Mouse (Mus musculus) layer of hippocampus, adult 8-10 months (tissue): ENCODE measurements around the gene Cd86. TPM values are rescaled to one million over a fixed set of nuclear protein-coding genes. Genes with fewer than 3 reads are reported as not detected.

Experiments
- DNase-seq, 2 experiments: peaks; one replicate each; pipeline ENCODE4 v3.0.0; 2022; ENCODE audit warnings: low spot score in 2 of 2
- total RNA-seq, 4 experiments: library from RNA; stranded (reverse); gene quantifications; 2 replicates each; pipeline ENCODE4 v1.2.4; 2022

Cd86 gene
- total RNA-seq: 1 to 10 TPM; 1.0 to 8.2 (median 3.7) TPM

DNA sequence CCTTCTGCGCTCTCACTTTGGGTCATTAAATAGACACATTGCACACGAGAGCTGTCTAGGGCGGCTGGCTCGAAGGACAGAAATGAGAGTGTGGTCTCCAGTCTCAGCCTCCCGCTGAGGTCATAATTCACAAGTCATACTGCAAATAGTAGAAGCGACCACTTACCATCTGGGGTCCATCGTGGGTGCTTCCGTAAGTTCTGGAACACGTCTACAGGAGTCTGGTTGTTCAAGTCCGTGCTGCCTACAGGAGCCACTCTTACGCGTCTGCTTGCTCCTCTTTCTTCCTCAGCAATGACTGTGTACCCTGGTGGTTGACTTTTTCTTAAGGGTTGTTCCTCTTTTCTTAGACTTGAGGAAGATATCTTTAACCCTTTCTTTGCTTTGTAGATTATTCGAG is at the start of gene Cd86:
Cd86 (minus strand) TSS at position 300 of the 400 bp plus-strand sequence.
- DNase-seq: no peak

DNA sequence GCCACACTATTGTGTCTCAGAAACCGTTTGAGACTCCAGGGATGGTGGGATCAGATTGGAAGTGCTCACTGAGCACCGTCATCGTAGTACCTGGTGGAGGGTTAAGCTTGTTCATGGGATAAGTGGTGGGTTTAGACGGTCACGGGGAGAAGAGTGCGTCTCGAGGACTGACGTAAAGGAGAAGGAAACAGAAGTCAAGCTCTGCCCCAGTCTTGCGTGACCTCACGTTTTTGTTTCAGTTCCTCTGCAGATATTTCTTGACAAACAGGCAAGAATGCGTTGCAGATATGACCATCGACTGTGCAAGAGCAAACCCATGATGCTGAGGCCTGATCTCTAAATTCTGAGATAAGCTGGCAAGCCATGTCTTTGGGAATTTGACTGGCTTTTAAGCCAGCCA is 45.9 kb upstream of the Cd86 start:
- DNase-seq: no peak

DNA sequence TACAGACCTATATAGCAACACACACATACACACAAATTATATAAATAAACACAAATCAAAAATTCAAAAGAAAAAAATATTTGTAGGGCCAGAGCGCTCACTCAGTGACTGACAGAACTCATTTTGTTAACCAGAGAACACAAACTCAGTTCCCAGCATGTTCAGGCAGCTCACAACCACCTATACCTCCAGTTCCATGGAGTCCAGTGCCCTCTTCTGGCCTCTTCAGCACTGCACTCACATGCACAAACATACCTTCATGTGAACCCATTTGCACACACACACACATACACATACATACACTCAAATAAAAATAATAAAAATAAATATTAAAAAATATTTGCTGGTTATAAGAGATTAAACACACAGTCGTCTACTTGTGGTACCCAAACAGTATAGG is 44.9 kb upstream of the Cd86 start:
- DNase-seq: no peak

DNA sequence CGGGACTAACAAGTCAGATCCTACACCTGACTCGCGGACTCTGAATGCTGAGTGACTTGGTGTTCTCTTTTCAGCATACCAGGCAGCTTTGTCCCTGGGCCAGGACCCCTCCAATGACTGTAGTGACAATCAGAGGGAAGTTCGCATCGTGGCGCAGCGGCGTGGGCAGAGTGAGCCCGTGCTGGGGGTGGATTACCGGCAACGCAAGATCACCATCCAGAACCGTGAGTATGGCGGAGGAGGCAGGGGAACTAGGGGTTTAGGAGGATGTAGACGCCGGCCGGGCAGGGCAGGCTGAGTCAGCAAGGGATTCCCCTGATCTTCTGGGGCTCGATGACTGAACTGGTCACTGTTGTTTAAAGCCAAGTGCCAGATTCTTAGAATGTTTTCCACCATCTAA is 43.5 kb upstream of the Cd86 start:
- no peak for DNase-seq

DNA sequence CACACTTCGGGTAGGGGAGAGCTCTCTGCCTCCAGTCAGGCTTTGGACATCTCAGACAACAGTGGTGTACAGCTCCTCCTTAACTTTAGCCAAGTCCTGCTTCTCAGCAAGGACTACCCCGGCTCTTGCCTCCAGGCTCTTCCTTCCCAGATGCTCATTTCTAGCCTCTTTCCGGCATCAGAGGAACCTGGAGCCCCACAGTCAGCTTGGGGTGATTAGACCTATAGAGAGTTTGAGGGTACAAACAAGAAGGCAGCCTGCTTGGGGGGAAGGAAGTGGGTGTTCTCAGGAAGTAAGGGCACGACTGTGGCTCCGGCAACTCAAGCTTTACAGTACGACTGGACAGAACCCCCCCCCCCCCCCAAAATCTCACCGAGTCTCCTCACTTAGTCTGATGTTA is 42.9 kb upstream of the Cd86 start:
- no peak for DNase-seq

DNA sequence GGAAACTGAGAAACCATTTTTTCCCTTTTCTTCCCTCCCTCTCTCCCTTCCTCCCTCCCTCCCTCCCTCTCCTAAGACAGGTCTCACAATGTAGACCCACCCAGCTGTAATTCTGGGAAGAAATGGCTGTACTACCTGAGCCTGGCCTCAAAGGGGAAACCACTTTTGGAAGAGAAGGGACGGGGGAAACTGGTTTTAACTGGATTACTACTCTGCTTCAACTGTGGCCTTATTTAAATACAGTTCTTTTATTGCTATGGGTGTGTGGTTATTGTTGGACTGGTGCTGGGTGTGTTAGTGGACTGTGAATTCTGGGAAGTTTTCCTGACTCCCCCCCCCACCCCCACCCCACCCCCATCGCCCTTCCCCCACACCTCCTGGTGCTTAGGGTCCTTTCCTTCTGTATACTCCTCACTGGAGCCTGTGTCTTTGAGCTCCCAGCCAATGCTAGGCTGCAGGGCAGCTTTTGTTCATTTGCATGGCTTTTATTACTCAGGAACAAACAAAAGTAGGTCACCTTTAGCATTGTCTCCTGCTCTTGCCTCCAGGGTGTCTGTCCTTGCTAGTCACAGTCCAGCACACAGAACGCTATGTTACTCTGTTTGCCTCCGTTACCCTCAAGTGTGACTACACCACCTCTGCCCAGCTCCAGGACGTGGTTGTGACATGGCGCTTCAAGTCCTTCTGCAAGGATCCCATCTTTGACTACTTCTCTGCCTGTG is 42.0 kb upstream of the Cd86 start:
- no peak for DNase-seq

DNA sequence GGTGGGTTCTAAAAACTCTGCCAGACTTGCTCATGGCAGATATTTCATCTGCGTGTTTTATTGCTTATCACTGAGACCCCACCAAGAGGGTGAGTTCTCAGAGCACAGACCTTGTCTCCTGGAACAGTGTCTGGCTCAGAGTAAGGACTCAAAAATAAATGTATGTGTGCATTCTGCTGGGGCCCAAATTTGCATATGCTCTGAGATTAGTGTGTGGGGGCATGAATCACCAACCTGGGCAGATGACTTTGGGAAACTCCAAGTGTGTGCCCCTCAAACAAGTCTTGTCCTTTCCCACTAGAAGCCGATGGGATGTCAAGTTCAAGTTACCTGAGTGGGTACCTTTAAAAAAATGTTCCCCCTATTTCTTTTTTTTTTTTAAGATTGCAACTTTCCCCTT is 34.6 kb upstream of the Cd86 start:
- DNase-seq: no peak

DNA sequence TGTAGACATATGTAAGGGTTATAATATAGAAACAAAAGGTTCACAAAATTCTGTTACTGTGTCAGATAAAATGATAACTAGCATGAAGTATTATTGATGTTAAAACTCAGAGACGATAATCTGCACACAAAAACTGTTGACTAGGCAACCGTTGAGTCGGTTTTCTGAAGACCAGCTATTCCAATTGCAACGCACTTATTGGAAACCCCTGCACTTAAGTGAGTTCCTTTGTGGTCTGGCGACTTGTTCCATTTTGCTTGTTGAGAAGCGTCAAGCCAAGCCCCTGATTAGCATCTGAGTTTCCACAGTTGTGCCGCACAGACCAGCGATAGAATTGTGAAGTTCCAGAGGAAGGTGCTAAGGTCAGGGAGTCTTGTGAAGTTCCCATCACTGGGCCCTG is 31.4 kb upstream of the Cd86 start:
- DNase-seq: no peak

DNA sequence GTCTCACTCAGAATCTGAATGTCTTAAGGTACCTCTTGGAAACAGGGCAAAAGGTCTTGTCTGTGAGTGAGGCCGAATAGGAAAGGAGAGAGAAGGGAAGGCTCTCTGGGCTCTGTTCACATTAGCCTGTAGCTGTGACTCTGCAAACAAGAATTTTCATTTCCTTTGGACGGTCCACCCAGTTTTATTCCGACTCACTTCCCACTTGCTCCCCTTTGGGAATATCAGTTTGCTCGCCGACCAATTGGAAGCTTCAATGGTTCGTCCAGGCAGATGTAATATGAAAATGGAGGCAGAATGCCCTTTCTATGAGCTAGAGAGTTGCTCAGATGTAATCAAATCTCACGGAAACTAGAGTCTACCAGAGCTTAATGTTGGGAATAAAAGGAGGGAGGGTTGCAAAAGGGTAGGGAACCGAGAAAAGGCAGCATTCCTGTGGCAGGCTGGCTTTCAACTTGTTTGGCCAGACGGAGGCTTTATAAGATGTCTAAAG is 29.0 kb upstream of the Cd86 start:
- DNase-seq: no peak

DNA sequence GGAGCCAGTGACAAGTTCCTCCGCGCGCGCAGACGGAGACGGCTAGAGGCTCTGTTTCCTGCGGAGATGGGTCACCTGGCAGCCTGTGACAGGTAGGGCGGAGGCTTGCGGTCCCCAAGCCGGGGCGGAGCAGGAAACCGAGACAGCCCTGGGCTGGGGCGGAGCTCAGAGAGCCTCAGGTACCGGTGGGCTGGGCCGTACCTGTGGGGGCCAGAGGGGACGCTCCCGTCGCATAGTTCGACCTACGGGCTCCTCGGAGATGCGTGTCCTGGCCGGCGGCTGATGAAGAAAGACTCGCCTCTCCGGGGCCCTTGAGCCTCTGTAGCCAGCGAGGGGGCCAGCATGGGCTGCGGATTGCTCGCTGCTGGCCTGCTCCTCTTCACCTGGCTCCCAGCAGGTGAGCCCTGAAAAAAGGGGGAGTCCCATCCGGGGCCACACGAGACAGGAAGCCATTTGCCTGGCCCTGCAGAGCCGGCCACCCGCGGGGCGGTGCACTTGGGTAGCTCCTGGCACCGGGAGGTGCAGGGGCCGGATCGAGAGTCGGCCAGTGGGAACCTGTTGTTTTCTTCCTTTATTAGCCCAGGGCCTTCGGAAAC is 28.0 kb upstream of the Cd86 start, which contains the start of gene Ildr1:
Ildr1 (plus strand) TSS at position 161 of the 596 bp plus-strand sequence.
- DNase-seq: no peak

DNA sequence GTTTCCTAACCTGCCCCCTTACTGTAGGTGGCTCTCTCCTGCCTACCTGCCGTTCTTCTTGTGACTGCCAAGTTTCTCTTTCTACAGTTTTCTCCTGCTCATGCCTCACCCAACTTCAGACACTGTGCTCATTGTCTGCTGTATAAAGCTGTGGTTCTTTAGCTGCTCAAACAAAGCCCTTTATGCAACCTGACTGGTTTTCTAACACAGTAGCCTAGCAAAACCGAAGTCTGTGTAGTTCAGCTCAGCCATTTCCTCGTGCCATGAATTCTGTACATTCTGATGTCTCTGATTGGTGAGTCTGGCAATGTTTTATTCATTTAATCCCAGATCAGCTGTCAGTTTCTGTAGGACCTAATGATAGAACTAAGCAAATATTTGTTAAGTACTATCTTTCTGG is 25.6 kb upstream of the Cd86 start:
- DNase-seq: no peak

DNA sequence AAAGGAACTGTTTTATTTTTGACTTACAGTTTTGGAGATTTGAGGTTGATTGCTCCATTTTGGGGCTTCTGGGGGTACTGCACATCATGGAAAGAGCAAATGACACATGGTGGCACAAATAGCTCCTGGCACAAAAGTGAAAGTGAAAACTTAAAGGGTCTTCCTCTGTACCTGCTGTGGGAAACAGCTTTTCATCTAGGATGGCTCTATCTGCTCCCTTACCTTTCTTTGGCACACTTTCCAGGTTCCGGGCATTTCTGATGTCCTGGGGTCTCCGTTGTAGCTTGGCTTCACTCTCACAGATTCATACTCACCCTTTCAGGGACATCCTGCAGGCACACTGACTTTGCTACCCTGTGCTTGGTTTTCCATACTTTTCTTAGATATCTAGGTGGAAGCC is 22.2 kb upstream of the Cd86 start:
- no peak for DNase-seq

DNA sequence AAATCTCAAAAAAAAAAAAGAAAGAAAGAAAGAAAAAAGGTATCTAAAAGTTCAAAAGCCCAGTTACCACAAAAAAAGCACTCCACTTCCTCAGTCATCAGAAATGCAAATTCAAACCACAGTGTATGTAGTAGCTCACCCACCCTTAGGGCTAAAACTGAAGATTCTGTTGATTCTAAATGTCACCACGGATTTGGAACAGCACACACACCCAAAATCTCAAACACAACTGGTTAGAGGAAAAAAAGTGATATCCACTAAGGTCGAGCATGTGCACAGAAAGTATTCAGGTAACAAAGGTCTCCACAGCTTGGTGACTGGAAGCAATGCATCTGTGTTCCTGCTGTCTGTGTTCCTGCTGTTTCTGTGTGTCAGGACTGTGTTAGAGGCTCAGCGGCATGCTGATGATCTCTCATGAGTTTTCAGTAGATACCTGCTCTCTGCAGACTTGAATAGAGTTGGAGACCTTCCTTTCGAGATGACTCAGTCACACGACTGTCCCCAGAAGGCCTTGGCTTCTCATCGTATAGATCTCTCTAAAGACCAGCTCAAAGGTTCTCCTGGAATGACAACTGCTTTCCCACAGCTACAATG is 18.5 kb upstream of the Cd86 start:
- no peak for DNase-seq

DNA sequence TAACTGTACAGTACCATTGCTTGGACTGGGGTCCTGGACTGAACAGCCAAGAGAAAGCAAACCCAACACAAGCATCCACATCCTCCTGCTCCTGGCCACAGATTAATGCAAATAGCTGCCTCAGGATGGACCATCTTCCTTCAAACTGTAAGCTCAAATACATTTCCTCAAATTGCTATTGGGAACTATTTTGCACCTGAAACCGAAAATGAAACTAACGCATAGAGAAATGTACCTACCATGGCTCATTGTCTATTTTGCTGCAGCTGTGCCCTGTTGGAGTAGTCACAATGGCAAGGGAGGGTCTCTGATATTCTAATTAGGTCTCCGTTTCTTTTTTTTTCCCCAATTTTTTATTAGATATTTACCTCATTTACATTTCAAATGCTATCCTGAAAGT is 15.9 kb upstream of the Cd86 start:
- DNase-seq: no peak

DNA sequence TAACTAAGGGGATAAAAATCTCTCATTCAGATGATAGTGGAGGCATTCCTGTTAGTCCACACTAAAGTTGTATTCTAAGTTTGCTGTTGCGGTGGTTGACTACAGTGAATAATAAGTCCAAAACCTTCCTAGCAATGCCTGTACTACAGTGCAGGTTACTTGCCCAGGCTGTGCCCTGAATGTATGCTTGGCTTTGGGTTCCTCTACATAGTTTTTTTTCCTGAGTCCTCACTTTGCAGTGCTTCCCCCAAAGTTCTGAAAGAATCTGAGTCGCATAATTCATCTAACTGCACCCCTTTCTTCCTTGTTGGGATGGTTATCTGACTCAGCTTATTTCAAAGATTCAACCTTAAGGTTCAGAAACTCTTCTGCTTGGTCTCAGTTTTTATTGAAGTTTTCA is 10.0 kb upstream of the Cd86 start:
- DNase-seq: no peak

DNA sequence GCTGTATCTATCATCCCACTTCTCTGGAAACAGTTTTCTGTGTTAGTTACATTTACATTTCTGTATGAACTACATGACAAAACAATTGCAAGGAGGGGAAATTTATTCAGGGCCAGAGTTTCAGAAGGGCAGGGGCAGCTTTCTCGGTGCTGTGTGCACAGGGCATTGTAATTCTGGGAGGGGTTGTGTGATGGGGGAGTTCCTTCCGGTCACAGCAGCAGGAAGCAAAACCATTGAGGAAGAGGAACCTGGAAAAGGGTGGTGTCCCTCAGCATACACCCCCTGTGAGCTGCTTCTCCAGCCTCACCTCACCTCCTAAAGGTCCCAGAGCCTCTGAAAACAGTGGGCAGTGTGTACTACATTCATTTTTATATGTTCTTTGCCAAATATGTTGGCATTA is 9.4 kb upstream of the Cd86 start:
- DNase-seq: no peak

DNA sequence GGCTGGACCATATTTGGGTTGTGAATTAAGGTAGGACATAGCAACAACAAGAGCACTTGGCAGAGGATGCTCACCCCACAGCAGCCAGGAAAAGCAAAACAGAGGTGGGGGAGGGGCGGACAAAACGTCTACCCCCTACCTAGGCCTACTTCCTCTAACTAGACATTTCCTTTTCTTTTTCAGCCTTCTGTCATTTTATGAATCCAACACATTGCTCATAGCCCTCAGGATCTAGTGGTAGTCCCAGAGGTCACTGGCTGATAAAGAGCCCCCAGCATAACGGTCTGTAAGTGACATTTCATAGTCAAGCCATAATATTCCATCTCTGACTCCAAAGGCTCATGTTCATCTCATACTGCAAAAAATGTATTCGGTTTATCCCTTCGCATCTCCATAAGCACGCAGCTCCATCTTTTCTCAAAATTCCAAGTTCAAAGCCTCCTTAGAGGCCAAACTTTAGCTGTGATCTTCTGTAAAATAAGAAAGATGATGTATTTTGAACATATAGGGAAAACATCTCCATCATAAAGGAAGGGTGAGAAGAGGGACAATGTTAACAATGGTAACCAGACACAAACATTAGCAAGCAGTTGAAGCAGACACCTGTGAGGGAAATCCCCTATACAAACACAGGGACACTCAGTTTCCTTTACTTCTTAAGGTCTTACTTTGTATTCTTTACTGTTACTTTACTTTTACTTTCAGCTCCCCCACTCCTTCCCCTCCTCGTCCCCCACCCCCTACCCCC is 8.8 kb upstream of the Cd86 start:
- DNase-seq: no peak

DNA sequence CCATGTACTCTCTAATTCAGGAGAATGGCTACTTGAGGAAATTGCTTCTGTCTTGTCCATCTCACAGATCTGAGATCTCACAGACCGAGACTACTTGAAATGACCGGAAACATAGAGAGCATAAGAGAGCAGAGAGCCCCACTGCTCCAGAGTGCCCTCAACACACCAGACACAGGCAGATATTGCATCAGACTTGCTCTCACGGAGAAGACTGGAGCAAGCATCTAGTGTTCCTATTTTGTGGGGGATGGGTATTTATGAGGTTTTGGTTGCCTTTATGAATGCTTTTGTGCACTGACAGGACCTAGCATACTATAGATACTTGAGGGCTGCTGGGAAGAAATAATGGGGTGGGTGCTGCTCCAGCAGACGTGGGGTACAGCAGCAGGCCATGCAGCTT is 7.3 kb upstream of the Cd86 start:
- no peak for DNase-seq

DNA sequence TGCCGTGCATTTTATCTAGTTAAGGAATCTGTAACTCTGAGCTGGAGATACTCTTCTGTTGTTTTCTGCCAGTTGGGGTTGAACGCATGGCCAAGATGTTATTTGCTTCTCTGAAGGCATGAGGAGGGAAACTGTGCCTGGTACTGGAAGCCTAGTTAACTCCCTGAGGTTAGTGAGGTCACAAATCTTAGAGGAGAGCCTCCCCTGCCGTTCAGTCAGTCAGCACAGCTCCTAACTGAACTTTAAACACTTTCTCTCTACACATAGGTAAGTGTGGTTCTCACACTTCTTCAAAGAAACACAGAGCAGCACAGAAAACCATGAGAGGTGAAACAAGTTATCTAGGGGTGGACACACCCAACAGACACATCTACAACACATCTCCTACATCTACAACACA is 4.7 kb upstream of the Cd86 start:
- no peak for DNase-seq

DNA sequence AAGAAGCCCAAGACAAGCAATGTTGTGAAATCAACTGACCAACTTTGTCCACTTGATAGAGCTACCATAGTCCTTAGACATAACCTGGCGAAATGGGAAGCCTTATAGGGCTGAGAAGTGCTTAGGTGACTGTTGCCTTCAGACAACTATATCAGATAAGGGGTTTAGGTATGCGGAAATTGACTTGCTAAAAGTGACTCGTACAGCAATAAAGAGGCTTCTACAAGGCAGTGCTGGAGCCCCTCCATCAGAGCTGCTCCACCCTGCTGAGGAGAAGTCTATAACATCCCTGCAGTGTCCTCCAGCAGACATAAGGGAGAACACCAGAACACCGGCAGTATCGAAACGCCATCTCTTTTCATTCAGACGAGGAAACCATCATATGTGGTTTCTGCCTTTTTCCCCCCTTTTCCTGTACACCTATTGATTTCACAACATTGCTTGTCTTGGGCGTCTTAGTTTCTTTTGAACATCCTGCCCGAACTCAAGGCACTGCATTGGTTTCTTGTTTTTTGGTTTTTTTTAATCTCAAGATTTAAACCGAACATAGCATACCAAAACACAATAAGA is 652 bp upstream of the Cd86 start:
- no peak for DNase-seq

DNA sequence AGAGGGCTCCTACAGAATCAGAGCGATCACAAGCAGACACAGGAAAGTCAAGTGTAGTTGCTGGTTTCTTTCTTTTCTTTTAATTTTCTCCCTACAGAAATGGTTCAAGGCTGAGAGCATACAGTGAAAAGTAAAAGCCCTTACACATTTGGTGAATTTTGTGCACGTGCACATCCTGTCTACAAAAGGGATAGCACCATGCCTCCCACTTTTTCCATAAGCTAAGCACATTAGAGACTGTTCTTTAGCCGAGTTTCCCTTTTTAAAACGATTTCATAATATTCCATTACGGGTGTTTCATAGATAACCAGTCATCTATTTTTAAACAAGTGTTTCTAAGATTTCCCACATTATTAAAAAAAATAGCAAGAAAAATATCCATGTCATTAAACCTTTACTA is 2.4 kb downstream of the Cd86 start:
- no peak for DNase-seq

DNA sequence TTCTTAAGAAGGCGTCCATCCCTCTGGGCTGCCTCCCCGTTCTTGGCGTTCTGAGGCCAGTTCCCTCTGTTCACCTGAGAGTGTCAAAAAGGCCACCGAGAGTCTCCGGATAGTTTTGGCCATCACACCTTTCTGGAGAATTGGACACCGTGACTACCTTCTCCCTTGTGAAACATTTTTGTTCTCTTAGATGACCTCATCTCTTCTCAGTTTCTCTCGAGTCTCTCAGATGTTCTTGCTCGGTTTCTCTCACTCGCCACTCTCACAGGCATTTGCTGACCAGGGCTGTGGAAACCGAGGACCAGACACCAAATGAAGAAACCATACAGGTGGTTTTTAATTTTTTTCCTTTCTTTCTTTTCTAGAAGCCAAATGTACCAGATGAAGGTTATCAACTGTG is 4.6 kb downstream of the Cd86 start:
- DNase-seq: no peak
